Mouse (Mus musculus) spleen, adult 12 weeks (tissue): ENCODE results near the gene Sec31a.
A peak's percentile ranks its signal among the peaks of the same experiment; 100 is the strongest.

Experiments used
- DNase-seq: peaks from one replicate; pipeline ENCODE4 v3.0.0; 2022; ENCODE audit warnings: low spot score

Sec31a gene

GRCm38 (mm10) chr5:100349287-100350215, 66.5 kb downstream of the Sec31a start:
- DNase-seq, result no peak

GRCm38 (mm10) chr5:100345118-100345517, 70.9 kb downstream of the Sec31a start:
- DNase-seq, result no peak

- no peak for DNase-seq
These were observed 72.9 kb downstream of the Sec31a start for GRCm38 (mm10) chr5:100343087-100343486.

- DNase-seq, result no peak
These were observed 73.6 kb downstream of the Sec31a start for GRCm38 (mm10) chr5:100342422-100342821.

- DNase-seq, result no peak
These were observed 75.0 kb downstream of the Sec31a start for GRCm38 (mm10) chr5:100341042-100341441.

GRCm38 (mm10) chr5:100337852-100338251, 78.2 kb downstream of the Sec31a start:
- no peak for DNase-seq

GRCm38 (mm10) chr5:100336876-100337275, 79.2 kb downstream of the Sec31a start:
- no peak for DNase-seq

- no peak for DNase-seq
These were observed 80.4 kb downstream of the Sec31a start for GRCm38 (mm10) chr5:100335581-100336080.

- no peak for DNase-seq
These were observed 81.3 kb downstream of the Sec31a start for GRCm38 (mm10) chr5:100334686-100335085.

GRCm38 (mm10) chr5:100333607-100334380, 82.2 kb downstream of the Sec31a start:
- no peak for DNase-seq

- no peak for DNase-seq
These were observed 83.6 kb downstream of the Sec31a start for GRCm38 (mm10) chr5:100332300-100333004.

- DNase-seq, result no peak
These were observed 84.4 kb downstream of the Sec31a start for GRCm38 (mm10) chr5:100331636-100332035.

- peak; percentile 39 for DNase-seq
These were observed 94.0 kb downstream of the Sec31a start for GRCm38 (mm10) chr5:100322081-100322480.

- no peak for DNase-seq
These were observed 98.2 kb downstream of the Sec31a start for GRCm38 (mm10) chr5:100317842-100318241.

GRCm38 (mm10) chr5:100317010-100317409, 99.0 kb downstream of the Sec31a start:
- no peak for DNase-seq

- no peak for DNase-seq
These were observed 100.4 kb downstream of the Sec31a start for GRCm38 (mm10) chr5:100315646-100316045.

- no peak for DNase-seq
These were observed 103.6 kb downstream of the Sec31a start for GRCm38 (mm10) chr5:100312391-100312790.
